Mouse (Mus musculus) kidney, postnatal 4 days (tissue): ENCODE data around the gene Diras1.
A peak's percentile ranks its signal among the peaks of the same experiment; 100 is the strongest.
"Not testable (repeated sequence)": the region's sequence is repeated elsewhere in the genome, so short reads cannot be mapped to it uniquely, and the experiment has no call there.

Experiments used
- DNase-seq, 2 experiments: peaks; one replicate each; pipeline ENCODE4 v3.0.0; 2021; ENCODE audit warnings: mixed read lengths in 2 of 2

Diras1 gene

GRCm38 (mm10) chr10:81025639-81026275 lies at the start of gene Diras1:
Gene Diras1 (minus strand): TSS chr10:81025662.
- no peak for DNase-seq

DNA sequence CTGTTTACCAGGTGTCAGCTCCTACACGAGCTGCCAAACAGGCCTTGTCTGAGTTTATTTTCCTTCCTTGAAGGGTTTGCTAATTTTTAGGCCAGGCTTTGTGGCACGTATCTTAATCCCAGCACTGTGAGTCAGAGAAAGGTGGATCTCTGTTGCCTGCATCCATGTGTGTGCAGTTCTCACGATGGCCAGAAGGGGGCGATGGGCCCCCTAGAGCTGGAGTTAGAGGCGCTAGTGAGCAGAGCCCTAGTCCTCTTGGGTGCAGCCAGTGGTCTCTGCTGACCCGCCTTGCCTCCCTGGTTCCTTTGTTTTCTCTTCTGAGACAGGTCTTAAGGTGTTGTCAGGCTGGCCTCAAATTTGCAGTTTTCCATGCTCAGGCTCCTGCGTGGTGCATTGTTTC lies 48.0 kb upstream of the Diras1 start:
- peak; percentile 47 to 53 for DNase-seq

DNA sequence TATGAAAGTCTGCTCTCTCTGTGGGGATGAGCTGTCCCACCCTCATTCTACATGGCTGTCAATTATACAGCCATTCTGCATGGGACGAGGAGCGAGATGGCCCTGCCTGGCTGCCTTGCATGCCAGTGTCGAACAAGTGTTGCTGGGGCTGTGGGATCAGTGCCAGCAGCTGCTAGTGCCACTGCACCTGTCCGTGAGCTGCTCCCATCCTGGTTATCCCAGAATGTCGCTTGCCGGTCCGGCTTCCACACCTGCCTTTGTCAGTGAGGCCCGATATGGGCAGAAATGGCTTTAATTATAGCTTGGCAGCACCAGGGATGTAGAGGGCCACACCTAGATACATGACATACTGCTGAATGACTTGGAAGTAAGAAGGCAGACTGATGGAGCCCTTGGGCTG lies 46.8 kb upstream of the Diras1 start:
- no peak for DNase-seq

GRCm38 (mm10) chr10:81069836-81070235 lies 44.4 kb upstream of the Diras1 start, which contains the start of gene Thop1:
Gene Thop1 (plus strand): TSS chr10:81070035.
- DNase-seq = peak; percentile 97 to 99

- no peak for DNase-seq
These were observed 43.2 kb upstream of the Diras1 start for GRCm38 (mm10) chr10:81068706-81069105.

GRCm38 (mm10) chr10:81064519-81064918 lies 39.1 kb upstream of the Diras1 start:
- not testable (repeated sequence) for DNase-seq

GRCm38 (mm10) chr10:81062710-81063109 lies 37.2 kb upstream of the Diras1 start:
- no peak for DNase-seq

- peak; percentile 100 for DNase-seq
These were observed 34.4 kb upstream of the Diras1 start, which contains the start of gene Sgta for GRCm38 (mm10) chr10:81059603-81060543. Gene Sgta (minus strand): TSS chr10:81060181.

- DNase-seq = no peak
These were observed 33.4 kb upstream of the Diras1 start for GRCm38 (mm10) chr10:81058896-81059295.

DNA sequence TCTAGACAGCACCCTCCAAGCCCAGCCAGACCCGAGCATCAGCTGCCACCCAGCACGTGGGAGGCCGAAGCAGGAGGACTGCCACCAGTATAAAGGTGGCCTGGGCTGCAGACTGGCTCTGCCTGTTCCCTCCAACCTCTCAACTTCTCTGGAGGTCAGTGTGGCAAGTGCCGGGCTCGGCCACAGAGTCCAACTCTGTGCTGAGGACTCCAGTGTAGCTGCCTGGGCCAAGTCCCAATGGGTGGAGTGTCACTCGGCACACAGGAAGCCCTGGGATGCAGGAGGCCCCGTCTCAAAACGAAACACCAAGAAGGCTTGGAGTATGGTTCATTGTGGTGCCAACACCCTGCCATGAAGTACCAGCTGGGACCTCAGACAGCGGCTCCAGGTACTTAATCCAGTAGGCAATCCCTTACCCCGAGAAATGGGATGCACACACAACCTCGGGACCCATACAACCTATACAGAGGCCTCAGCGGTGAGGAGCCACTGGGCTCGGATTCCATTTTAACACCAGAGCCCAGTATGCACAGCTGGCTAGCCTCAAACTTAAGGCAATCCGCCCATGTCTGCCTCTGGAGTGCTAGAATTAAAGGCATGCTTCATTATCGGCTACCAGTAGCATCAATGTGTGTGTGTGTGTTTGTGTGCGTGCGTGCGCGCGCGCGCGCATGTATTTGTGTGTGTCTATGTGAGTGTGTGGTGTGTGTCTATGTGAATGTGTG lies 32.1 kb upstream of the Diras1 start:
- DNase-seq = no peak

DNA sequence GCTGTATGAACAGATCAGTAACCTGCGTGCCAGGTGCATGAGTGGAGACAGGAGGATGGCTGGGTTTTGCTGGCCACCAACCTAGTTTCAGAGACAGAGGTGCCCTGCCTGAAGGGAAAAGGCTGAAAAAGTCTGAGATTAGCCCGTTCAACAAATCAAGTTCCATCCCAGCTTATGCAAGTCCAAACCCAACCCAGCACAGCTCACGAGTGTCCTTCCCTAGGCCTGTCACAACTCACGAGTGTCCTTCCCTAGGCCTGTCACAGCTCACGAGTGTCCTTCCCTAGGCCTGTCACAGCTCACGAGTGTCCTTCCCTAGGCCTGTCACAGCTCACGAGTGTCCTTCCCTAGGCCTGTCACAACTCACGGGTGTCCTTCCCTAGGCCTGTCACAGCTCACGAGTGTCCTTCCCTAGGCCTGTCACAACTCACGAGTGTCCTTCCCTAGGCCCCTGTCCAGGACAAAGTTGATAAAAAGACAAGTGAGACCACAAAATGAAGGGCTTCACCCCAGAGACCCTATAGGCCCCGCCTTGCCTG lies 30.4 kb upstream of the Diras1 start:
- not testable (repeated sequence) for DNase-seq

DNA sequence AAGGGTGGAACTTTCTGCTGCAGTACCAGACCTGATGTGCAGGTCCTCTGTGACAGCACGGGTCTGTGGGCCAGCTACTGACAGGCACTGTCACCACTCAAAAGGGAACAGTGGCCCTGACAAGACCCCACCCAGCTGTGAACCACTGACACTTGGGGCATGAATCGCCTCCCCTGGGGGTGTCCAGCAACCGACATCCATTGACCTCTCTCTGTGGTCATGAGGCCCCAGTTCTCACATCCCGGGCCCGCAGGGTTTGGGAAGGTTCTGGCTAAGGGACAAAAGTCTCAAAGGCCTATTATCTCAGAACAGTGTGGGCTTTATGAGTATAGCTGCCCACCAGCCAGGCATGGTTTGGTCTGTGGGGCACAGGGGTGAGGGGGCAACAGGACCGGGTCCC lies 29.7 kb upstream of the Diras1 start:
- DNase-seq = no peak

GRCm38 (mm10) chr10:81052577-81052976 lies 27.1 kb upstream of the Diras1 start:
- no peak for DNase-seq

GRCm38 (mm10) chr10:81051133-81051532 lies 25.7 kb upstream of the Diras1 start:
- no peak for DNase-seq

DNA sequence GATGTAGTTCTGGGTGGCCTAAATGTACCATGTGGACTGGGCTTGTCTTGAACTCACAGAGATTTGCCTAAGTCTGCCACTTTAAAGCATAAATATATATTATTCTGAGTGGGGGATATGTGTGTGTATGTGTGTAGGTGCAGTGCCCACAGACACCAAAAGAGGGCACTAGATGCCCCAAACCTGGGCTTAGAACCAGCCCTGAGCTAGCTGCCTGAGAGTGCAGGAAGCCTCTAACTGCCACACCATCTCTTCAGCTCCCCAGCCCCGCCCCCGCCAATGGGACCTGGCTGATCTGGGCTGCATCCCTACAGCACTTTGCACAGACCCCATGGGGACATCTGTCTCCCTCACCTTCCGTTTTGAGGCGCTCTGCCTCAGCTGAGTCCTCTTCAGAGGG lies 25.2 kb upstream of the Diras1 start:
- peak; percentile 47 to 51 for DNase-seq

GRCm38 (mm10) chr10:81045246-81045645 lies 19.8 kb upstream of the Diras1 start:
- not testable (repeated sequence) for DNase-seq

DNA sequence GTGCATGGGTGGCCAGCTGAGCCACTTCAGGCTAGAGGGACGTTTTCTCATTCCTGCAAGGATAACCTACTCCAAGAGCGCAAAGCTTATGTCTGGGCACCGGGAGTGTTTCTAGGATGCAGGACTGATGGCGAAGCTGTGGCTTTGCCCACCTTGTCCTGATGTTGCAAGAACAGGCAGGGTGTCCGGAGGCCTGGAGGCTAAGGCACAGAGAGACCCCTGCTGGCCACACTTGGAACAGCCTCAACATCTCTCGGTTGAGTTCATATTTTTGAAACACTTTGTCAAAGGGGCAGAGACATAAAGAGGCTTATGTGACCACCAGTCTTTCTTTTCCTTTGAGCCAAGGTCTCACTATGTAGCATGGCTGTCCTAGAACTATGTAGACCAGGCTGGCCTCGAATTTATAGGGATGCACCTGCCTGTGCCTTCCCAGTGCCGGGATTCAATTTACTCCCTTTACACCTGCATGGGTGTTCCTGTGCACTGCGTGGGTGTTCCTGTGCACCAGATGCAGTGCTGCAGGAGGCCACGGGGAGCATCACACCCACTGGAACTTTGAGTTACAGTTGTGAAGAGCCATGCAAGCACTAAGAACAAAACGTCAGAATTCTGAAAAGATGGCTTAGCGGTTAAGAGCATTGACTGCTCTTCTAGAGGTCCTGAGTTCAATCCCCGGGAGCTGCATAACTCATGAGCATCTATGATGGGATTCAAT lies 16.2 kb upstream of the Diras1 start:
- peak; percentile 86 to 87 for DNase-seq

DNA sequence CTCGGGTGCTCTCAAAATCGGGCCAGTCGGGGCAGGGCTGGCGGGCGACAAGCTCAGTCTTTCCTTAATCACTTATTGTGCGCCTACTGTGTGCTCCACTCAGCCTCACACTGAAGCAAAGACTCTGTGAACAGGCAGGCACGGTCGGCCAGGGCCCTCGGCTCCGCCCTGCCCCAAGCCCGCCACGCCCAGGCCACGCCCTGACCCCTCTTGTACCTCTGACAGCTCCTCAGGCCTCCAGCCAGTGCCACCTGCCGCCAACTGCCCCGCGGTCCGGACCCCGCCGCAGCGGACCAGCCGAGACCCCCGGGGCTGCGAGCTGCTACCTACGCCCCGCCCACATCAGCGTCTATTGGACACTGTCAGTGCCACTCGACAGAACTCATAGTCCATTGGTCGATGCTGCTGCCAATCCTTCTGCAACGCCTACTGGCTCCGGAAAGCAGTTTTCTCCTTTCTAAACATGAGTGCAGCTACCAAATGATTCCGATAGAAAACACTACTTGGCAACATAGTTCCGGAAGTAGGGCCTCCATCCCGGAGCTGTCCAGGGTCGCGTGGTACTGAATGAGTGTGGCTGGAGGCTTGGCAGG lies 11.6 kb upstream of the Diras1 start, which contains the start of gene Slc39a3:
Gene Slc39a3, minus strand, starts transcription at position 439 of the 593 bp plus-strand sequence.
- DNase-seq = peak; percentile 99 to 100

DNA sequence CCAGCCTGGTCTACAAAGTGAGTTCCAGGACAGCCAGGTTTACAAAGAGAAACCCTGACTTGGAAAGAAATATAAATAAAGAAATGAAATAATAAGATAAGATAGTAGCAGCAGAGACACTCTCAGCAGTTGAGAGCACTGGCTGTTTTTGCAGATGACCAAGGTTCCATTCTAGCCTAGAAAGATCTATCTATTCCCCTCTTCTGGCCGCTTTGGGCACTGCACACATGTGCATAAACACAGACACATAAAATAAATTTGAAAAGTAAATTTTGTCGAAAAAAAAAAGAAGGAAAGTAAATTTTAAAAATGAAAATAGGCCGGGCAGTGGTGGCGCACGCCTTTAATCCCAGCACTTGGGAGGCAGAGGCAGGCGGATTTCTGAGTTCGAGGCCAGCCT lies 10.8 kb upstream of the Diras1 start:
- DNase-seq = peak; percentile 44 to 56

DNA sequence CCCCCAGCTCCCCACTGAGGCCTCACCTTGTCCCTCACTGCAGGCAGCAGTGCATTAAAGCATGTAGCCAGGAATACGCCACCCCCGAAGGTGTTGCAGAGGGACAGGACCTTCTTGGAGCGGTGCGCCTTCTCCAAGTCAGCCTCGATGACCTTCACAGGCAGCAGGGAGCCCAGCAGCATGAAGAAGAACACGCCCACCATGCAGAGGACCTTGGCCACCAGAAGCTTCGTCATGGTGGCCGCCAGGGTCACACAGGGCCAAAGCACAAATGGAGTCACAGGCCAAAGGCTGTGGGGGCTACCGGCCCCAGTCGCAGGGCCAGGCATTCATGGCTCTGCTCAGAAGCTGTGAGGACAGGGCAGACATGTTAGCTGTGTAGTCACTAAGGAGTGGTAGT lies 8.1 kb upstream of the Diras1 start:
- DNase-seq = no peak

DNA sequence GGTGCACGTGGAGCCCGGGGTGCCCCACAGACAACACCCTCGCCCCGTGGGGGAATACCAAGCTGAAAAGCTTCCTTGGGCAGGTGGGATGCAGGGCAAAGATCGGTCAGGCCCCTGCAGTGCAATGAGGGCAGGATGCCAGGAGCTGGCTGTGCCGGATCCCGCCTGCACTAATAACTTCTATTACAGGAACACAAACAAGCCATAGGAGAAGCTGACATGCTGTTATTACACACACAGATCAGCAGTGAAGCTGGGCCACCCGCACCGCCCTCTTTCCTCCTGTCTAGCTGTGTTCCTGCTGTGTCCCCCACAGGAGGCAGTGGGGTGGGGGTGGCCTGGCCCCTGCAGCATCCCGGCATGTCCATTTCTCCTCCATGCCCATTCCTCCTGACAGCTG lies 3.6 kb upstream of the Diras1 start:
- no peak for DNase-seq

- no peak for DNase-seq
These were observed 2.8 kb upstream of the Diras1 start for GRCm38 (mm10) chr10:81028219-81028618.
